Mouse (Mus musculus): Measurements from ENCODE around the gene Auts2.

DNA sequence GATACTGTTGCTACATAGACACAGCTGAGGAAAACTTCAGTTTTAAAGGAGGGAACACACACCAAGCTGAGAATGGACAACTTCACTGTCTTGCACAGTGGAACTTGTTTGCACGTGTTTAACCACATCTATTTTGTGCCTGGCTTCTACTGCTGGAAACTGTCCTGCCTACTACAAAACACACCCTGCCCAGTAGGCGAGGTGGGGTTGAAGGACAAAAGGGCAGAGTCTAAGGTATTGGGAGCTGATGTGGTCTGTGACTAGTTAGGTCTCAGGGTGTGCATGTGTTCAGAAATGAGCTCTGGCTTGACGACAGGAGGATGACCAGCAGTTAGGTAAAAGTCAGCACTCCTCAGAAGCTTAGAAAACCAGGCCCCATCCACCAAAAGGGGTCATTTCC, 636.8 kb downstream of the Auts2 start:
- TF ChIP-seq CTCF (IDR thresholded peaks at IDR 0.05; ENCODE audit: low read depth) (no peak), EP300 (IDR thresholded peaks at IDR 0.05; ENCODE audit: low read depth) (no peak)
